Mouse (Mus musculus) layer of hippocampus, postnatal 36 days (tissue): ENCODE results near the gene Mfsd6. TPM values are rescaled to one million over a fixed set of nuclear protein-coding genes. Genes with fewer than 3 reads are reported as not detected.

Experiments
- DNase-seq, 2 experiments: peaks; one replicate each; pipeline ENCODE4 v3.0.0; 2022
- total RNA-seq, 2 experiments: library from RNA; stranded (reverse); gene quantifications; 2 replicates each; pipeline ENCODE4 v1.2.3; 2021

Gene Mfsd6
- total RNA-seq, 2 experiments from 2014 or later, result 74.5 to 81.1 TPM

DNA sequence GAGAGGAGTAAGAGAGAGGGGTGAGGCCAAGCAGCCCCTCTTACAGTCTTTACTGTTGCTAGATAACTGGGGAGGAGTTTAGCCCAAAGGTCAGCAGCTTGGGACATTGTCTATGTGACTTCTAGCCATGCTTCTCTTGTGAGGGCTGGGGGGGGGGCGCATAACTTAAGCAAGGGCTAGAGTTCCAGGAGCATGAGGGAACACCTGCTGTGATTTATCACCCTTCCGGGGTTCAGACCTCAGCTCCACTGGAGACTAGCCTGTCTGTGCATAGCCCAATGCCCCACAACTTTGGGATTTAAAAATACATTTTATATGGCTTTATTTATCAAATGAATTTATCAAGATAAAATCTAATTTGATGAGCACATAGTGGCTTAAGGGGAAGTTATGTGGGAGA, 89.2 kb downstream of the Mfsd6 start:
- DNase-seq, result no peak

- no peak for DNase-seq
Observed at GRCm38 (mm10) chr1:52635932-52636331, 91.3 kb downstream of the Mfsd6 start.

DNA sequence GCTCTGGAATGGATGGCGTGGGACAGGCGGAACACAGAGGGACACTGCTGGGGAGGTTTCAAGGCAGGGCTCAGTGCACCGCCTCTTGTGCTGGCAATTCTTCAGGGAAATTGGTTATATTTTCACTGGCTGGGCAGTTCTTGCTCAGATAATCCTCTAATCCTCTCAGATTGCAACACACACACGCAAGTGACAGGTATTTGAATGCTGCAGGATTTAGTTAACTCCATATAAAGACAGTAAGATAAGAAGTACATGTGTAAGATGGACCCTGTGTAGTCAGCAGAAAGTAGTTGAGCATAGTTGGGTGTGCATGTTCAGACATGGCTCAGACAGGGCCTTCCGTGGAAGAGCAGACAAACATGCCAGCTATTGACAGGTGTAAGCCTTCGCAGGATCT, 93.0 kb downstream of the Mfsd6 start:
- no peak for DNase-seq

- DNase-seq, result no peak
Observed at GRCm38 (mm10) chr1:52631570-52631969, 95.7 kb downstream of the Mfsd6 start.

- DNase-seq, result no peak
Observed at GRCm38 (mm10) chr1:52630937-52631299, 96.3 kb downstream of the Mfsd6 start.

GRCm38 (mm10) chr1:52630248-52630936, 96.9 kb downstream of the Mfsd6 start, which contains the start of gene Nemp2:
Gene Nemp2 (plus strand): TSS chr1:52630703.
- DNase-seq, result peak; percentile 91 to 93

DNA sequence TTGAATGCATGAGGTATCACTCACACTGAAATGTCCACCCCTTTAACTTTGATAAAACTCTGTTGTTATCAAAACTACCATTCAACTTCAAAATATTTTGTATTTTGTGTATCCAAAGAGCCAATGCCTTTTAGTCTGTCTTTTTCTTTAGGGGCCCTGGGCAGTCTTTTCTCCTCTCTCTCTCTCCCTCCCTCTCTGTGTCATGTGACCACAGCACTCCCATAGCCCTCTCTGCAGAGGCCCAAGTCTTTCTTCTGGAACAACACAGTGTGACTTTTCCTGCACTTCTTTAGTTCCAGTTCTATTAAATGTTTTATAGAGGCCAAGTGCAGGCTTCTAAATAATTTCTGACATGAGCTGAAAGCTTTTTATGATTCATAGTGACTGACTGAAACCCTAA, 106.8 kb downstream of the Mfsd6 start:
- no peak for DNase-seq

DNA sequence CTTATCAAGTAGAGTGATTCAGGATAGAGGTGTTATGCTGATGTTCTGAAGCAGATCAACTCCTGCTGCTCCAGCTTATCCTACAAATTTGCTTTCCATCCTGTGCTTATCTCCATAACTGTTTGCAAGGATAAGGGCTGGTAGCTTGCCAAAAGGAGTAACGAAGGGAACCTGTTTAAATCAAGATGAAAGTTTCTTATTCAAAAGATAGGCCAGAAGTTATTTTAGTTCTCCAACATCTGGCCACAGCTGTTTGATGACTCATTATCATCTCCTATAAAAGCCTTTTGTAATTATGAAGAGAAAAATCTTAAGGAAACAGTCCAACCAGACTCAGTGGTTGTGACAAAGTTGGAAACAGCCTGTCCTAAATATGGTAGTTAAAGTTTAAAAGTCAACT, 109.0 kb downstream of the Mfsd6 start:
- DNase-seq, result no peak

DNA sequence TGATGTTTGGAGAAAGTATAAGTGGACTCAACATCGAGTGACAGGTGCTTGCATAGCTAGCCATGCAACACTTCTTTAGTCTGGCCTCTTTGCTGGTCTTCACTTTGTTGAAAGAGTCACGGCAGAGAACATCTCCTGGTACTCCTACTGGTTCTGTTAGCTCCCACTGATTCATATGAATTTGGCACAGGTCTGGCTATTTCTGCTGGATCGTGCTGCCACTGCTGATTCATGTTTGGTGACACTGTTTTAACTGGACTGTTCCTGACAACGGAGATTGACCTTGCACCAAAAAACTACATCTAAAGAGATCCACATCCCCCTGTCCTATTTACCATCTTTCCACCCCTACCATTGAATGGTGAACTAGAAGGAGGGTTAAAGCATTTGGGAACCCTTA, 118.8 kb downstream of the Mfsd6 start:
- DNase-seq, result no peak

GRCm38 (mm10) chr1:52607700-52608099, 119.6 kb downstream of the Mfsd6 start:
- DNase-seq, result no peak

Other genes starting within 250 kb of the Mfsd6 start
- gene Nab1, start 226.8 kb downstream of the Mfsd6 start, total RNA-seq, result 10 to 100 TPM; 27.1 to 29.1 TPM
- gene Nemp2, start 96.8 kb downstream of the Mfsd6 start, total RNA-seq, result 1 to 10 TPM; 3.7 to 4.2 TPM
- 10 to 100 TPM; 35.3 to 41.0 TPM for gene Inpp1, start 90.2 kb upstream of the Mfsd6 start, total RNA-seq
- gene Hibch, start 117.5 kb upstream of the Mfsd6 start, total RNA-seq, result 10 to 100 TPM; 16.2 to 19.9 TPM